Mouse (Mus musculus) midbrain, embryonic 13.5 days (tissue): Measurements from ENCODE around the gene Ran. TPM values are rescaled to one million over a fixed set of nuclear protein-coding genes. Genes with fewer than 3 reads are reported as not detected.

Experiments used
- ATAC-seq: fragments of 200-750 bp; cut with Nextera tagmentation; 2 replicates; pipeline ENCODE4 v1.8.0; 2017; ENCODE audit warnings: mild to moderate bottlenecking, moderate TSS enrichment, moderate library complexity
- H3K27ac ChIP-seq: fragments of 300-500 bp; sonication (generic); 2 replicates; pipeline ENCODE4 v1.5.1; 2015; ENCODE audit warnings: inconsistent platforms, mild to moderate bottlenecking, moderate library complexity
- H3K27me3 ChIP-seq: fragments of 300-500 bp; sonication (generic); 2 replicates; pipeline ENCODE4 v1.6.1; 2015; ENCODE audit warnings: mild to moderate bottlenecking, inconsistent platforms
- H3K36me3 ChIP-seq: fragments of 300-500 bp; sonication (generic); 2 replicates; pipeline ENCODE4 v1.6.1; 2015; ENCODE audit warnings: mild to moderate bottlenecking, inconsistent platforms
- H3K4me1 ChIP-seq: fragments of 300-500 bp; sonication (generic); replicated peaks from 2 replicates; pipeline ENCODE4 v1.6.1; 2015; ENCODE audit warnings: inconsistent platforms
- H3K4me2 ChIP-seq: fragments of 300-500 bp; sonication (generic); replicated peaks from 2 replicates; pipeline ENCODE4 v1.6.1; 2015; ENCODE audit warnings: moderate library complexity, mild to moderate bottlenecking, inconsistent platforms
- H3K4me3 ChIP-seq: fragments of 300-500 bp; sonication (generic); replicated peaks from 2 replicates; pipeline ENCODE4 v1.5.1; 2015; ENCODE audit warnings: mild to moderate bottlenecking, inconsistent platforms
- H3K9ac ChIP-seq: fragments of 300-500 bp; sonication (generic); replicated peaks from 2 replicates; pipeline ENCODE4 v1.6.1; 2015; ENCODE audit warnings: mild to moderate bottlenecking, inconsistent platforms
- H3K9me3 ChIP-seq: fragments of 300-500 bp; sonication (generic); 2 replicates; pipeline ENCODE4 v1.6.1; 2016; ENCODE audit warnings: mild to moderate bottlenecking, inconsistent platforms
- WGBS: fragments of 180-500 bp; shearing (Covaris S2); methylation state at CpG from one replicate; pipeline ENCODE4 v1.1.7; 2015; 5-methylcytosine and 5-hydroxymethylcytosine counted together
- polyA plus RNA-seq: library from polyadenylated mRNA; unstranded; fragments of >200 nt; fragmentation: Nextera tagmentation; extraction: Ambion mirVana; gene quantifications from 2 replicates; pipeline ENCODE4 v1.2.1, GENCODE M21; 2015

Ran gene
- polyA plus RNA-seq, 1 experiment from 2014 or later = 529 TPM

DNA sequence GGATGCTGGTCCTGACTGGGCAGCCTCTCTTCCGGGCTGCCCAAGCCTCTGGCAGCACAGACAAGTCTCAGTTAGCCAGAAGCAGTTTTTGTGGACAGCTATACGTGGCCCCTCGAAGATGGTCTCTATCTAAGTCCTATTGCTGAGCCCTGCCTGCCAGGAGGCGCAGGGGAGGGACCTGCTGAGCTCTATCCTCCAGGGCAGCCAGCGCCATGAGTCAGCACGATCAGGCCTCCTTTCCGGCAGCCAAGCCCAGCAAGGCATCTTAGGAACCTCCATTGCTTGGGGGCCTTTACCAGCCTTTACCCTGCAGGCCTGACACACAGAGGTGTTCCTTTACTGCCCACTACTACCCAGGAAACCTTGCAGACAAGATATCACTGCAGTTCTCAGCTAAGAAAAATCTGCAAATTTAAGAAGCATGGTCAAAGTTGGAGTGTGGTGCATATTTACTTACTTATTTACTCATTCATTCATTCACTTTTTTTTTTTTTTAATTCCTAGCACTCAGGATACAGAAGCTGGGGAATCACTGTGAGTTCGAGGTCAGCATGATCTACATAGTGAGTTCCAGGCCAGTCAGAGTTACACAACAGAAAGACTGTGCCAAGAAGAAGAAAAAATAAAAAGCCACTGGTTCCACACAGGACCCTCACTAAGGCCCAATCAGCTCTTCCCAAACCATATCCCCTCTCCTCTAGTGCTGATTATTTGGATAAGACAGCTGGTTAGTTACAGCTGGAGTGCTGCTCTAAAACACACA lies 19.0 kb upstream of the Ran start:
- Histone ChIP-seq H3K4me3 (no peak overlapping the region), H3K4me2 (no peak overlapping the region), H3K27ac (no peak overlapping the region), H3K9me3 (no peaks in the 10 kb centered on the region), H3K27me3 (no peaks in the 10 kb centered on the region), H3K9ac (peak overlapping the region; percentile 36; the same call in 1 of the 2 replicates), H3K36me3 (peaks cover 15% of the 10 kb centered on the region), H3K4me1 (peaks cover 16% of the 10 kb centered on the region)
- no peak for ATAC-seq
- 45% methylated on average over 8 of the region's 8 CpGs for WGBS

DNA sequence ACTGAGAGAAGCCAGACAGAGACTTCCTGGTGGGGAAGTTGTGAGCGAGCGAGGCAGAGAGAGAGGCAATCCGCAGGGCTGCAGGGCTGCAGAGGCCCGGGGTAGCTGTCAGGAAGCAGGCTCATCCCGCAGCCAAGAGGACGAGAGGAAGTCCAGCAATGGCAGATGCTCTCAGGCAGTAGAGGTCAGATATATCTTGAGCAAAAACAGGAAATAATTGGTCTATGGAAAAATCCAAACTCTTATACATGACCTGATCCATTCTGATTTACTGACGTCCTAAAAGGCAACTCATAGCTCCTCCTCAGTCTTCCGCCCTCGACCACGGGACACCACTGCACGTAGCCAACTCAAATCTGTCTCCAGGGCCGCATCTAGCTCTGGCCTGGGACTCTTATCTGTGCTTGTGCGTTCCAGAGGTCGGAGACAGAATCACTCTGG lies 17.3 kb upstream of the Ran start:
- Histone ChIP-seq H3K4me2 (no peak overlapping the region), H3K4me3 (no peak overlapping the region), H3K27me3 (no peaks in the 10 kb centered on the region), H3K4me1 (peaks cover 32% of the 10 kb centered on the region), H3K9ac (0 out of 2 replicates have a peak overlapping the region, but pooled peaks have one; percentile 8), H3K36me3 (peaks cover 10% of the 10 kb centered on the region; the same call in 1 of the 2 replicates), H3K9me3 (no peaks in the 10 kb centered on the region), H3K27ac (peak overlapping the region; percentile 6; the same call in 1 of the 2 replicates)
- ATAC-seq = no peak
- 67% methylated on average over 14 of the region's 14 CpGs for WGBS

DNA sequence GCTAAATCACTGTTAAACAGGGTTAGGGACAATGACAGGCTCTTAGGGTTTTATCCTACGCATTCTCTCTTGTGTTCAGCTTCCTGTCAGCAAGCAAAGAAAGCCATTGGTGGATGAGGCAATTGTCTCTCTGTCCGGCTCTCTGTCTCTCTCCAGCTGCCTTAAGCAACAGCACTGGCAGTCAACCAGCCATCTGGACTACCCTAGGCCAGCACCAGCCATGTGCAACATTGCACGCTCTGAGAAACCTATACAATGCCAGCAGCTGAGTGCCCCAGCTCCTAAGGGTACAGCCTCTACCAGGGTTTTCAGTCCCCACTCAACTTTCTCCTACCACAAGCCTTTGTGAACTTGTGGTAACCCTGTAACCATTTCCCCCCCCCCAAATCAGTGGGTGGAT lies 14.5 kb upstream of the Ran start:
- H3K27me3 ChIP-seq = no peaks in the 10 kb centered on the region
- ATAC-seq = no peak
- 57% methylated on average over 3 of the region's 3 CpGs for WGBS

DNA sequence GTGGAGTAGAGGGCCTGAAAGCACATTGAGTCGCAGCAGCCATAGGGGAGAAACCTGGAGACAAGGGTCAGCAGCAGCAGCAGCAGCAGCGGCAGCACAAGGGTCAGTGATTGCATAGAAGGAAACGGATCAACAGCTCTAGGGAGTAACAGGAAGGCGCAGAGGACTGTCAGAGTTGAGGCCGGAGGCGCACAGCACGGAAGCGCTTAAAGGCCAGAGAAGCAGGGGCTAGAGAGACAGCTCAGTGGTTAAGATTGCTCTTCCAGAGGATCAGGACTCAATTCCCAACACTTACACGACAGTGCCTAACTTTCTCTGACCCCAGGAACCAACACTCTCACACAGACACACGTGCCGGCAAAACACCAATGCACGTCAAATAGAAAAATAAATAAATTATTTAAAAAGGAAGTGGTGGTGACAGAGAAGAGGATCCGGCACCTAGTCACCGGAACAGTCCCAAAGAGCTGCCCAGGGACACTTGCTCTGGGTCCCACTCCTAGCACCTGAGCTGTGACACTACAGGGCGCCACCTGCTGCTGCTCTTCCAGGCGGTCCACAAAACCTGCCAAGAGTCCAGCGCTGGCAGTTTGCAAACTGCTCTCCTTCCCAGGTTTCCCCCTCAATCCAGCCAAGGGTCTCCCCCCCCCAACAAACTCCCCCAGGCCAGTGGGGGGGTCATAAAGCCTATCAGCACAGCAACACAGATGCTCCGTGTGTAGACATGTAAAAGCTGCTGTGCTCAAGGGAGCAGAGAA lies 13.7 kb upstream of the Ran start:
- Histone ChIP-seq H3K36me3 (peaks cover 3% of the 10 kb centered on the region; the same call in 1 of the 2 replicates), H3K9ac (no peak overlapping the region), H3K4me2 (peak overlapping the region; percentile 9), H3K27ac (no peak overlapping the region), H3K27me3 (no peaks in the 10 kb centered on the region), H3K4me3 (no peak overlapping the region), H3K9me3 (no peaks in the 10 kb centered on the region), H3K4me1 (peaks cover 35% of the 10 kb centered on the region)
- 78% methylated on average over 18 of the region's 18 CpGs for WGBS
- ATAC-seq = no peak

More for the DNA sequence above, 14.5 kb upstream of the Ran start:
- peaks cover 3% of the 10 kb centered on the region; the same call in 1 of the 2 replicates for H3K36me3 ChIP-seq
- no peaks in the 10 kb centered on the region for H3K9me3 ChIP-seq
- H3K4me1 ChIP-seq = peaks cover 40% of the 10 kb centered on the region
- H3K4me2 ChIP-seq = no peak overlapping the region
- no peak overlapping the region for H3K9ac ChIP-seq
- H3K27ac ChIP-seq = no peak overlapping the region
- no peak overlapping the region for H3K4me3 ChIP-seq

DNA sequence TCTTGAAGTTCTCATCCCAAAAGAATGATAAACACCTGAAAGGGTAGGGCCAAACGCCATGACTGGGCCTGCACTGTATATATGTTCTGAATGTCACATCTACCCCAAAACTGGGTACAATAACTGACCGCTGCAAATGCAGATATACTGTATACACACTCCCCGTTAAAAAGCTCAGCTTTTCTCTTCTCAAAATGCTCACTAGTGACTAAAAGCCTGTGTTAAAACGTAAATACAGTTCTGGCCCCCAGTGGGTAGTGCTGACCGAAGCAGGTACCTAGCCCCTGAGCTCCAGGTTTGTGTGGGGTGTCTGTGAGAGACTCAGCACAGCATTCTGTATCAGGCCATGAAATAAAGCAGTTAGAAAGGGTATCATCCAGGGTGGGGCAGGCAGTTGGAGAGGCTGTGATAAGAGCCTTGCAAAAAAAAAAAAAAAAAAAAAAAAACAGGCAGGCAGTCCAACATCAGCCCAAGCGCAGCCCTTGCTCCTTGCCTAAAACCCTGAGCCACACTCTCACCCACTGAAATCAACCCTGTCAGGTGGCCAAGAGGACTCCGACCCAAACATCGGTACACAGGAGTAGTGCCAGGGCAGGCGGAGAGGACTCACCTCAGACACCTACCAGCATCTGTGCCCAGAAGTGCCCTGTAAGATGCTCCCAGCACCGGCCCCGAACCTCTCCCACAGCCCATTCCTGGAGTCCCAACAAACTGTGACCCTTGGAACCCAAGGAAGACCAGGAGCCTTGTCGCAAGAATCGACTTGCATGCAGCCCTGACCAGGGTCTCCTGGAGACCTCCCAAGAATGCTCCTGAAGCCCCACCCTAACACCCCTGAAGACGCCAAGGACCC lies 12.5 kb upstream of the Ran start:
- Histone ChIP-seq H3K27me3 (no peaks in the 10 kb centered on the region), H3K4me2 (peak overlapping the region; percentile 74), H3K9me3 (no peaks in the 10 kb centered on the region), H3K9ac (peak overlapping the region; percentile 81), H3K27ac (0 out of 2 replicates have a peak overlapping the region, but pooled peaks have one; percentile 37), H3K4me1 (peaks cover 30% of the 10 kb centered on the region), H3K36me3 (peaks cover 3% of the 10 kb centered on the region; the same call in 1 of the 2 replicates), H3K4me3 (peak overlapping the region; percentile 62)
- WGBS = 54% methylated on average over 14 of the region's 14 CpGs
- peak; percentile 49 for ATAC-seq

DNA sequence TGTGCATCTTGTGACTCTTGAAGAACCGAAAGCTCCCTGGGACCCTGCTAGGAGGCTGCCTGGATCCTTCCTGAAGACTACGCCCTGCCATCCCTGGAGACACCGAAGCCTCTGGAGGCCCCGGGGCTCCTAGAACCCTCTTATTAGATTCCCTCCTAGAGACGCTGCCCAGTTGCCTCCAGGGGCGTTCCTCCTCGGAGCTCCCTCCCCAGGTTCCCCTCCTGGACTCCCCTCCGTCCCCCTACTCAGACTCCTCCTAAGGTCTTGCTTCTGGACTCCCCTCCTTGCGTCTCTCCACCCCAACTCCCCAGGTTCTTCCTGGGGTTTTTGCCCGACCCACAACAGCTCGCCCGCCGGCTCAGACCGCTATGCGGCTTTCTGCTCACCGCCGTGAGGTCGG lies 11.9 kb upstream of the Ran start:
- peak overlapping the region; percentile 37; the same call in 1 of the 2 replicates for H3K27ac ChIP-seq
- H3K4me2 ChIP-seq = peak overlapping the region; percentile 74
- no peak; the same call in 1 of the 2 replicates for ATAC-seq
- peak overlapping the region; percentile 62 for H3K4me3 ChIP-seq
- peak overlapping the region; percentile 81 for H3K9ac ChIP-seq
- under 1% methylated on average over 18 of the region's 18 CpGs for WGBS
- no peaks in the 10 kb centered on the region for H3K27me3 ChIP-seq
- H3K4me1 ChIP-seq = peaks cover 30% of the 10 kb centered on the region
- no peaks in the 10 kb centered on the region for H3K9me3 ChIP-seq
- peaks cover 3% of the 10 kb centered on the region; the same call in 1 of the 2 replicates for H3K36me3 ChIP-seq

DNA sequence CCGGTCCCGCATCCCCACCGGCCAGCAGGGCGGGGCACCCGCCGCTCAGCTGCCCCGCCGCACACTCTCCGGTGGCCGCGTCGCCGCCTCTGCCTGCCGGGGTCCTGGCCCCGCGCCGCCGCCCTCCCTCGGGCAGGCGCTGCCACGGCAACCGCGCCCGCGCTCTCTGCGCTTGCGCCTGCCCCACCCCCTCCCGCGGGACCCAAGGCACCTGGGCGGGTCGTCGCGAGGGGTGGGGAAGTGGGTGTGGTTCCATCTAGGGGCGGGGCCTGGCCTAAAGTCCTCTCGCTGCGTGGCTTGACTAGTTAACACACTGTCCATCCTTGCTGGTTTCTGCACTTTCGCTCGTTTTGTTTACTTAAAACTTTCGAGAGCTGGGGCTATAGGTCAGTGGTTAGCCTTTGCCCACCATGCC lies 11.4 kb upstream of the Ran start, which contains the start of gene Stx2:
TSS of gene Stx2 (minus strand) at position 163 of the 415 bp plus-strand sequence.
- under 1% methylated on average over 35 of the region's 39 CpGs for WGBS
- H3K27me3 ChIP-seq = no peaks in the 10 kb centered on the region
- H3K4me1 ChIP-seq = peaks cover 30% of the 10 kb centered on the region
- H3K4me2 ChIP-seq = peak within 1 kb of the TSS; percentile 74
- peaks cover 3% of the 10 kb centered on the region; the same call in 1 of the 2 replicates for H3K36me3 ChIP-seq
- H3K9me3 ChIP-seq = no peaks in the 10 kb centered on the region
- H3K9ac ChIP-seq = peak within 1 kb of the TSS; percentile 81
- peak within 1 kb of the TSS; percentile 37; the same call in 1 of the 2 replicates for H3K27ac ChIP-seq
- H3K4me3 ChIP-seq = peak within 1 kb of the TSS; percentile 62
- ATAC-seq = peak; percentile 89

DNA sequence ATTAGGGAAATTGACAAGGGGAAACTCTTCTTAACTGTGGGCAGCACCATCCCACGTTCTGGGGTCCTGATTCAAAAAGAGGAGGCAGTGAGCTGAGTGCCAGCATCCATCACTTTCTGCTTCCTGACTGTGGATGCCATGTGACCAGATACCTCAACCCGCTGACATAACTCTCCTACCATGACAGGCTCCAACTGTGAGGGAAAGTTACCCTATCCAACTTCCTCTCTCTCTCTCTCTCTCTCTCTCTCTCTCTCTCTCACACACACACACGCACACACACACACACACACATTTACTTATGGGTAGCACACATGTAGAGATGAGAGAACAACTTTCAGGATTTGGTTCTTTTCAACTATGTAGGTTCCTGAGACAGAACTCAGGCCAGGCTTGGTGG lies 10.3 kb upstream of the Ran start:
- no peaks in the 10 kb centered on the region for H3K27me3 ChIP-seq
- no peak overlapping the region for H3K27ac ChIP-seq
- no peak for ATAC-seq
- H3K36me3 ChIP-seq = peaks cover 3% of the 10 kb centered on the region; the same call in 1 of the 2 replicates
- H3K4me3 ChIP-seq = no peak overlapping the region
- H3K4me2 ChIP-seq = no peak overlapping the region
- WGBS = 77% methylated on average over 3 of the region's 3 CpGs
- H3K4me1 ChIP-seq = peaks cover 30% of the 10 kb centered on the region
- no peaks in the 10 kb centered on the region for H3K9me3 ChIP-seq
- no peak overlapping the region for H3K9ac ChIP-seq

DNA sequence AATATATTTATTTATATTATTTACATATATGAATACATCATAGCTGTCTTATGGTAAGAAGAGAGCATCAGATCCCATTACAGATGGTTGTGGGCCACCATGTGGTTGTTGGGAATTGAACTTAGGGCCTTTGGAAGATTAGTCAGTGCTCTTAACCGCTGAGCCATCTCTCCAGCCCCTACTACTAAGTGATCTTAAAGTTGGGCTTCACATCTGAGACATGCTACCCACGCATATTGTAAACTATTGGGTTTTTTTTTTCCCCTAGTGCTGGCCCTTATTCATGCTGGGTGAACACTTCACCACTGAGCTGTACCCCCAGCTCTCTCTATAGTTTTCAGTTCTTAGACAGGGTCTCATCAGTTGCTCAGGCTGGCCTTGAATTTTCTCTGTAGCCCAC lies 8.9 kb upstream of the Ran start:
- H3K4me1 ChIP-seq = peaks cover 23% of the 10 kb centered on the region
- no peaks in the 10 kb centered on the region for H3K27me3 ChIP-seq
- 85% methylated on average over 2 of the region's 2 CpGs for WGBS
- no peak overlapping the region for H3K9ac ChIP-seq
- no peak overlapping the region for H3K4me2 ChIP-seq
- H3K9me3 ChIP-seq = no peaks in the 10 kb centered on the region
- no peak for ATAC-seq
- no peaks in the 10 kb centered on the region for H3K36me3 ChIP-seq
- H3K27ac ChIP-seq = no peak overlapping the region
- no peak overlapping the region for H3K4me3 ChIP-seq

DNA sequence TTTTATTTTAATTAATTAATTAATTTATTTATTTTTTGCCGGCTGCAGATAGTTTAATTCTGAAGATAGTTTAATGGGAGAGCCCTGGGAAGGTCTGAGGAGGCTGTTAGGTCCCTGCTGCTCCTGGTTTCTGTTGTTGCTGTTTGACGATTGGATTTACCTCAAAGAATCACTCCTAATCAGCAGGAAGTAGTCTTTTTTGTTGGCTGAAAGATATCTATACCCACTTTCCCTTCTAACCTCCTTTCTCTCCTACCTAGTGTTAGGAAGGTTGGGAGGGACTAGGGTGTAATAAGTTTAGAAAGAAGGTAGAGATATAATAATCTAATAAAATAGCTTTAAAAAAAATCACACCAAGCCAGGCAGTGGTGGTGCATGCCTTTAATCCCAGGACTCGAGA lies 4.8 kb upstream of the Ran start:
- 72% methylated on average over 3 of the region's 3 CpGs for WGBS
- H3K4me2 ChIP-seq = no peak overlapping the region
- no peak overlapping the region for H3K9ac ChIP-seq
- no peak overlapping the region for H3K27ac ChIP-seq
- H3K4me1 ChIP-seq = peaks cover 8% of the 10 kb centered on the region
- H3K4me3 ChIP-seq = no peak overlapping the region
- H3K9me3 ChIP-seq = no peaks in the 10 kb centered on the region
- H3K36me3 ChIP-seq = no peaks in the 10 kb centered on the region
- ATAC-seq = no peak
- H3K27me3 ChIP-seq = no peaks in the 10 kb centered on the region

DNA sequence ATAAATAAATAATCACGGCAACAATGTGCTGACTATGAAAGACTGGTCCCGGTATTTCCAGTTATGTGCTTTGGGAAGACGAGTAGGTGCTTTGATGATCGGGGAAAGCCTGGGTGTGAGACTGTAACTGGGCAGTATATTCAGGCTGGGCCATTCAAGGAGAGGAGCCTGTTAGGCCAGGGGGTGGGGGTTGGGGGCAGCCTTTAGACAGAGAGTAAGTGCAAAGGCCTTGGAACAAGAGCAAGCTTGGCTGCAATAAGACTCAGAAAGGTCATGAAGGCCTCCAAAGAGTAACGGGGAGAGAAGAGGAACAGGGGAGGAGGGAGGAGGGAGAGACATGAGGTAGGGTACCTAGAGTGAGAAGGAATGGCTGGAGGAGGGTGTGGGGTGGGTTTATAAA lies 4.3 kb upstream of the Ran start:
- no peak overlapping the region for H3K9ac ChIP-seq
- H3K4me3 ChIP-seq = no peak overlapping the region
- no peaks in the 10 kb centered on the region for H3K36me3 ChIP-seq
- H3K27ac ChIP-seq = no peak overlapping the region
- no peaks in the 10 kb centered on the region for H3K9me3 ChIP-seq
- H3K4me1 ChIP-seq = peaks cover 8% of the 10 kb centered on the region
- ATAC-seq = no peak
- no peak overlapping the region for H3K4me2 ChIP-seq
- H3K27me3 ChIP-seq = no peaks in the 10 kb centered on the region
- 88% methylated on average over 5 of the region's 5 CpGs for WGBS
